Mouse (Mus musculus): ENCODE measurements at regions not wholly inside any gene's neighbourhood (a gene's known extent, or its start where the extent isn't known, plus 50 kb on each side); places are given as distances from the start of the nearest gene placed in this dataset.

DNA sequence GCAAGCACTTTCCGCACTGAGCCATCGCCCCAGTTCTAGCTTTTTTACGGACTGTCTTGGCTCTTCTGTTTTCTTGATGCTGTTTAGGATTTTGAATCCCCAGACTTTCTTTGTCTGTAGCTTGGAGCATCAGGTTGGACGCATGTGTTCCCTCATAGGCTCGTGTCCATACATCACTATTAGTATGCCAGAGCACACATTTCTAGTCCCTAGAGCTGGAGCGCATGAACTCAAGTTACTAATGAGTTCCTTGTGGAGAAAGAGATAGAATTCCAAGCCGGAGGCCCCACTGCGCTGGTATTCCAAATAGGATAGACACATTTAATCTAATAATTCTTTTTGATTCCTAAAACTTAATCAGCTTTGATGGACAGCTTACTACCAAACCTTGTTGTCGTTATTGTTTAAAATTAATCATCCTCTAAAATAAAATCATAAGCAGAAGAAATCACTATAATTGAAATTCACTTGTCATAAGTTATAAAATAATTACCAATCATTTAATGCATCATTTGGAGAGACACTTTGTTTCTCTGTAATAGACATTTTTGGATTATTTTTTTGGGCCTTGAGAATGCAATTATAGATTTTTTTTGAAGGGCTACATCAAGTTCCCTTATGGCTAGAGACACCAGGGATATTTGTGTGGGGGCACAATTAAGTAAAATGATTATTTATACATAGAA, 74.5 kb upstream of the Sash1 start:
- no peak for TF ChIP-seq CTCF (IDR thresholded peaks at IDR 0.05; ENCODE audit: low read depth, low read length)
- TF ChIP-seq POLR2A (IDR thresholded peaks at IDR 0.05; ENCODE audit: borderline replicate concordance, low read depth, low read length): no peak
